Mouse (Mus musculus) limb, embryonic 14.5 days (tissue): ENCODE measurements at regions not wholly inside any gene's neighbourhood (a gene's known extent, or its start where the extent isn't known, plus 50 kb on each side); places are given as distances from the start of the nearest gene placed in this dataset.

ENCODE experiments used
- ATAC-seq: fragments of 200-750 bp; cut with Nextera tagmentation; 2 replicates; pipeline ENCODE4 v1.8.0; 2017; ENCODE audit warnings: low read depth, moderate number of reproducible peaks, moderate TSS enrichment; ENCODE audit not compliant: low FRiP score
- DNase-seq: peaks from one replicate; pipeline ENCODE4 v3.0.0-alpha.2; 2015; ENCODE audit warnings: low spot score
- H3K27ac ChIP-seq: fragments of 300-500 bp; sonication (generic); replicated peaks from 2 replicates; pipeline ENCODE4 v1.5.1; 2014; ENCODE audit warnings: low read depth, mild to moderate bottlenecking, low read length, moderate library complexity, mixed read lengths
- H3K27me3 ChIP-seq: fragments of 300-500 bp; sonication (generic); 2 replicates; pipeline ENCODE4 v1.6.1; 2014; ENCODE audit warnings: low read length, mixed read lengths; ENCODE audit not compliant: control insufficient read depth, insufficient read depth
- H3K36me3 ChIP-seq: fragments of 300-500 bp; sonication (generic); 2 replicates; pipeline ENCODE4 v1.6.1; 2014; ENCODE audit warnings: mild to moderate bottlenecking, low read length, moderate library complexity, mixed read lengths; ENCODE audit not compliant: control insufficient read depth, insufficient read depth
- H3K4me1 ChIP-seq: fragments of 300-500 bp; sonication (generic); 2 replicates; pipeline ENCODE4 v1.6.1; 2014; ENCODE audit warnings: antibody characterized with exemption, low read length, mixed read lengths; ENCODE audit not compliant: control insufficient read depth, insufficient read depth
- H3K4me2 ChIP-seq: fragments of 300-500 bp; sonication (generic); replicated peaks from 2 replicates; pipeline ENCODE4 v1.6.1; 2014; ENCODE audit warnings: low read depth, mild to moderate bottlenecking, low read length, moderate library complexity; ENCODE audit not compliant: severe bottlenecking
- H3K4me3 ChIP-seq: fragments of 300-500 bp; sonication (generic); replicated peaks from 2 replicates; pipeline ENCODE4 v1.5.1; 2014; ENCODE audit warnings: low read length
- H3K9ac ChIP-seq: fragments of 300-500 bp; sonication (generic); 2 replicates; pipeline ENCODE4 v1.6.1; 2014; ENCODE audit warnings: mild to moderate bottlenecking, low read depth, low read length, moderate library complexity; ENCODE audit not compliant: severe bottlenecking
- H3K9me3 ChIP-seq: fragments of 300-500 bp; sonication (generic); 2 replicates; pipeline ENCODE4 v1.6.1; 2016; ENCODE audit warnings: low read length; ENCODE audit not compliant: control insufficient read depth
- POLR2A ChIP-seq: fragments of 200-500 bp; IDR thresholded peaks from 2 replicates; pipeline ENCODE4 v1.8.0; 2012; ENCODE audit warnings: inconsistent platforms, mild to moderate bottlenecking, moderate library complexity, borderline replicate concordance; ENCODE audit not compliant: insufficient read depth, insufficient read length; ENCODE audit errors: extremely low read depth
- WGBS: fragments of 180-500 bp; shearing (Covaris S2); extraction: QIAGEN DNeasy Blood & Tissue Kit; methylation state at CpG from one replicate; pipeline ENCODE4 v1.1.7; 2014; 5-methylcytosine and 5-hydroxymethylcytosine counted together

DNA sequence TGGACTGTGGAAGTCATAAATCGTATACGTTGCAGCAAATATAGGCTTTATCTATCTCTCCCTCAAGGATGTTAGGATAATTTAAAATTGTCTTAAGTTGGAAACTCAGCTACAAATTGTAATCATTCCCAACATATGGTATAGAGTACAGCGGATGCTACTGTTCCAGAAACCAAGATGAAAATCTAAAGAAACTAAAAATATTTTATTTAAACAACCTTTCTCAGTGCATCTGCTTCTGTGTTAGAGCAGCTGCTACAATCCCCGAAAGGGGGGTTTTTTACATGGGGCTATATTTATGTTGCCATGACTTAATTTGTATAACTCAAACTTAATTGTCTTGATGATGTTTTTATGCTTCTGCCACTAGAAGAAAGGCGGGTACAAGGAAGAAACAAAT, 520.3 kb downstream of the Kif20b start:
- H3K9me3 ChIP-seq: no peaks in the 10 kb centered on the region
- H3K27ac ChIP-seq: no peak overlapping the region
- DNase-seq (no peak), ATAC-seq (no peak)
- WGBS: 80% methylated on average over 5 of the region's 5 CpGs
- H3K4me2 ChIP-seq: no peak overlapping the region
- H3K4me1 ChIP-seq: no peaks in the 10 kb centered on the region
- H3K36me3 ChIP-seq: no peaks in the 10 kb centered on the region
- H3K4me3 ChIP-seq: no peak overlapping the region
- H3K27me3 ChIP-seq: no peaks in the 10 kb centered on the region
- H3K9ac ChIP-seq: no peak overlapping the region
- no peak for TF ChIP-seq POLR2A

DNA sequence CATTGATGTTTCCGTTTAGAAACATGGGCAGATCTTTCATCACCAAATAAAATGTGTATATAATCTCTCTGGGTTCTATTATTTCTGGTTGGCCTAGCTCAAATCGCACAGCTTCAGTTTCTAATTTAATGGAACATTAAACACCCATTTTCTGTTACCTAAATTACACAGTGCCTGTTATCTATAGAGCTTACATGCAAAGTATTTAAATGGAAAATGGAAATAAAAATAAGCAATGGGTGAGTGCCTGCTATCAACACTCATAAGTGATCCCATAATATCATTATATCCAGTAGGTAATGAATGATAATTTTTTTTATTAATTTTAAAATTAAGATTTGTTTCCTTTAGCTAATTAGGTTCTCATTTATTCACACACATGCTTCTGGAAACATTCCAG, 515.9 kb downstream of the Kif20b start:
- no peak overlapping the region for H3K4me2 ChIP-seq
- H3K4me3 ChIP-seq: no peak overlapping the region
- 76% methylated on average over 2 of the region's 2 CpGs for WGBS
- ATAC-seq: no peak
- DNase-seq: no peak
- no peak for TF ChIP-seq POLR2A
- no peaks in the 10 kb centered on the region for H3K36me3 ChIP-seq
- no peaks in the 10 kb centered on the region for H3K9me3 ChIP-seq
- no peaks in the 10 kb centered on the region for H3K27me3 ChIP-seq
- no peak overlapping the region for H3K27ac ChIP-seq
- H3K4me1 ChIP-seq: no peaks in the 10 kb centered on the region
- no peak overlapping the region for H3K9ac ChIP-seq
